Mouse (Mus musculus): ENCODE results near the gene Icos.

DNA sequence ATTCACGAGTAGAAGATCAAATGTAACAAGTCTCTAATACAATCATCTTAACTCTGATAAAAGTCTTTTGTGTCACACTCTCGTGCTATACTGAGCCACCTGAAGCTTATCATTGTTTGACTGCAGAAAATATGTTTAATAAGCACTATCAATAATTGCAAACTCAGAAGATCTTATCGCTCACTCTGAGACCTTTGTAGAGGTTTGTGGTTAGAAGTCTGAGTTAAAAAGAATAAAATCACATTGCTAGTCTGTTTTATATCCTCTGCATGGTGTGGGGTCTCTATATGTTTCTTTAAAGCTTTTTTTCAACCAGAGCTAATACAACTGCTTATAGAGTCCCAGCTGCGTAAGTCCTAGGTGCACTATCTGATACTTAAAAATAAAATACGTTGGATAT, 8.4 kb downstream of the Icos start:
- no peak for TF ChIP-seq CTCF (IDR thresholded peaks at IDR 0.05; ENCODE audit: low read depth, low read length)
- TF ChIP-seq POLR2A (IDR thresholded peaks at IDR 0.05; ENCODE audit: insufficient read depth, low read length) = no peak
